Mouse (Mus musculus) bone marrow macrophage, adult 2 months (primary cell): Measurements from ENCODE around the gene Zpr1.

Experiments used
- CTCF ChIP-seq: IDR thresholded peaks from 2 replicates; pipeline ENCODE4 v1.5.1; 2012; ENCODE audit warnings: low read depth, mild to moderate bottlenecking, low read length, moderate library complexity
- POLR2A ChIP-seq: IDR thresholded peaks from 2 replicates; pipeline ENCODE4 v1.6.1; 2012; ENCODE audit warnings: mild to moderate bottlenecking, low read depth, low read length, borderline replicate concordance

DNA sequence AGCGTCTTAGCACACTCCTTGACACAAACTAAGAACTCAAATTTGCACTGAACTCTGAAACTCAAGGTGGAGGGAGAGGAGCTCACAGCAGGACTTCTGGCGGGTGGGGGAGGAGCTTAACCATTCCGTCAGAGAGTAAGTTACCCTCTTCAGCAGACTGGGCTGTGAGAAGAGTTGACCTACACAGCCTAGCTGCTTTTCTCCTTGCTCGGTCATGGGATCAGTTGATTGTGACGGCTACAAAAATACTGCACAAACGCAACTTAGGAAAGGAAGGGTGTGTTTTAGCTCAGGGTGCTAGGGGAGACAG lies 57.7 kb downstream of the Zpr1 start:
- TF ChIP-seq CTCF: no peak
- no peak for TF ChIP-seq POLR2A
